Mouse (Mus musculus) adrenal gland, postnatal 10 days (tissue): ENCODE results near the gene Rpf1. TPM values are rescaled to one million over a fixed set of nuclear protein-coding genes. Genes with fewer than 3 reads are reported as not detected.

Experiments used
- DNase-seq: peaks from one replicate; pipeline ENCODE4 v3.0.0; 2021; ENCODE audit warnings: mixed read lengths
- total RNA-seq, 2 experiments: library from RNA; stranded (reverse); gene quantifications; 2 replicates each; pipeline ENCODE4 v1.2.3; 2021

Rpf1 gene
- total RNA-seq, 2 experiments from 2014 or later: 26.1 to 28.9 TPM

DNA sequence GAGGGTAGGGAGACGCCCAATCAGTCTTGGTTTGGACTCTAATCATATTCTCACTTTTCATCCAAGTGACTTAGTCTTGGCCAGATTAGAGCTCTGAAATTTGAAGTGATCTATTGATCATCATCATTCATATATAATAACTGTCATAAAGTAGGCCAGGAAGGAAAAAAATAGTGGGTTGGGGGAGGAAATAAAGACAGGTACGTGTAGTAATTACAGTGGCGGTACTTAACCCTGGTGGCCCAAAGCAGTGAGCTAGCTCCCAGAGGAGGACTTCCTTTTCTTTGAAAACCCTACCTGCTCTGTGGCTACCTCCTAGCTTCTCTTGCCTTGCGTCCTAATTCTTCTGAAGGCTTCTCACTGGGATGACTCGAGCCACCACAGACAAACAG is 20.4 kb downstream of the Rpf1 start:
- no peak for DNase-seq

DNA sequence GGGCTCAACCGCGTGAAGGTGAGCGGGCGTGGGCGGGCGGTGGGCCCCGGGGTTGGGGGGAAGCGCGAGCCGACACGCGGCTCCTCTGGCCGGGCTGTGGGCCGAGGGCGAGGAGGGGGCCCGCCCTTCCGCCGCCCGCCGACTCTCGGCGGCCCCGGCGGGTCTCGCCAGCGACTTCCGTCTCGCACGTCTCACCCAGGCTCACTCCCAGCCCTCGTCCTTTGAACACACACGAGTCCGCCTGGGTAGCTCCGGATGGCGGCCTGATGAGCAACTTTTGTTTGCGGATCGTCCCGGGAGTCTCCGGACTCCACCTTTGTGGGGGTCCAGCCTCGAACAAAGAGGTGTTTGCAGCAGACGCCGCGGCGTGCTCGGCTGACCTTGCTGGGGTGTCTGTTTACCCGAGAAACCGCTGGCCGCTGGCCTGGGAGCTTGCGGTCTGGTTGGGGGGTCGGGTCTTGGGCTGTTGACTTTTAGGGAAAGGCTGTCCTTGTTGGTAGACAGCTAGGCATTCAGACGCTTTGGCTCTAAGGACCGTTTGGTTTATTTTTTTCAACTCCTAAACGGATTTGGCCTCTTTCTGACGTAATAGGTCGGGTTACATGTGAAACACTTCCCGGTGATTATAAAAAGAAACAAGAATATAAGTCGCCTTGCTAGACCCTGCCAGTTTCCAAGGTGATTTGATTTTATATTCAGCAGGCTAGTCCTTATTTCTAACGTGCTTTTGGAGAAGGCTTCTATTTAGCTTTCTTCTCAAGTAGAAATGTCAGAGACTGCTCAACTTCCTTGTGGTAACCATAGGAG is 21.0 kb downstream of the Rpf1 start:
- peak; percentile 72 for DNase-seq

DNA sequence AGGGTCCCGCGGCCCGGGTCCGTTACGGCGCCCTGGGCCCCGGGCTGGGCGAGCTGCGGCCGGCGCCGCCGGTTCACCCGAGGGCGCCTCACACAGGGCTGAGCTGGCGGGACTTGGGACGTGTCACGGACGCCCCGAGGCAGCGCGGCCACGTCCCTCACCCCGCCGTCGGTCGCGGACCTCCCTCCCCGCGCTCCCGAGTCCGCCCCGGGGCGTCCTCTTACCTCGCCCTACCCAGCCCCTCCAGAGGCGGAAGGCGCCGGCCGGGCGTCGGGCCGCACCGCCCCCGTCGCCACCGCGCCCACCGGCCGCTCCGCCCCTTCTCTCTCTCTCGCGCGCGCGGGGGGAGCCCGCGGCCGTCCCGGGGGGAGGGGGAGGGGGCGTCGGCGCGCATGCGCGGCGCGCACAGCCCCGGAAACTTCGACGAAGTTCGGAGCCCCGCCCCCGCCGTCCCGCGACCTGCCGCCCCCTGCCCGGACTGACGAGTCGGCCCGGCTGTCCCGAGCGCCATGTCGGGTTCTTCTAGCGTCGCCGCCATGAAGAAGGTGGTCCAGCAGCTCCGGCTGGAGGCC is 21.7 kb downstream of the Rpf1 start, which contains the start of the genes Spata1 and Gng5:
Gene Spata1 (minus strand): TSS at position 323 of the 572 bp plus-strand sequence.
Gene Gng5 (plus strand): TSS at position 377 of the 572 bp plus-strand sequence.
- peak; percentile 95 for DNase-seq

DNA sequence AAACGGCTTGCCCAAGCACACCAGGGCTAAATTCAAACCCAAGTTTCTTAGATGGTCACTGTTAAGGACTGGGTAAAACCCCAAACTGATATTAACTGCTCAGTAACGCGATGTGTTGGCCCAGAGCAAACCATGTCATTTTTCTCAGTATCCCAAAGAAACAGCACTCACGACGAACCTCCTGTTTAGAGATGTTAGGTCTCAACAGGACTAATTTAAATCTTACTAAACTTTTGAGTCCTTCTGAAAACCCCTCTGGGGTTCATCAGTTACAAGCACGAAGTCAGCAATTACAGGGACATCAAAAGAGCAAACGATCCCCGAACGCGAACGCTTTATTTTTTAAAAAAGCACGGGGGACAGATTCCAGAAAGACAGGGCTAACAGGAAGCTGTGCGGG is 22.2 kb downstream of the Rpf1 start:
- DNase-seq: no peak

DNA sequence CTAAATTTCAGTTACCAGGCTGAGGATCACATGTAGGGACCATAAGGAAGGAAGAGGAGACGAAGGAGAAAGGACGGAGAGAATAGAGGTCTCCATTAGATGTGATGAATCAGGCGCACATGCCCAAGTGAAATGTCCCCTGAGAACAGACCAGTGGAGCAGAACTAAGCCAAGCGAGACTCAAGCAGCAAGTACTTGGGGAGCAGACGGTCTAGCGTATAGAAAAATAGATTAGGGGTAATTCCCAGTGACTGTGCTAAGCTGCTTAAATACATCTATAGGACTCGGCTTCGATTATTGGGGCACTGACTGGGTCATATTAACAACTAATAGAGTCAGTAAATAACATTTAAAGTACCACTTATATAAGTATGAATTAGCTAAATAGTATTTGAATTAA is 26.3 kb downstream of the Rpf1 start:
- no peak for DNase-seq

DNA sequence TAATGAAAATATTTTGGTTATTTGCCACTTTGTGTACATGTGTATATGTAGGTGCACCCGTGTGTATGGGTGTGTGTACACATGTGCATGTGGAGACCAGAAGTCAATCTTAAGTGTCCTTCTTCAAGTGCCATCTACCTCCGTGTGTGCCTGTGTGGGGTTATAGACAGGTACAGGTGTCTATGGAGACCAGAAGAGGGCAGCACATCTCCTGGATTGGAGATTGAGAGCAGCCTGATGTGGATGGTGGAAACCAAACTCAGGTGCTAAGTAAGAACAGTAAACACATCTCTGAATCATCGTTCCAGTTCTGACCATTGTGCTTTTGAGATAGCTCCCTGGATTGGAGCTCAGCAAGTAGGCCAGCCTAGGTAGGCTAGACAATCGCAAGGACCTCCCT is 34.8 kb downstream of the Rpf1 start:
- no peak for DNase-seq

DNA sequence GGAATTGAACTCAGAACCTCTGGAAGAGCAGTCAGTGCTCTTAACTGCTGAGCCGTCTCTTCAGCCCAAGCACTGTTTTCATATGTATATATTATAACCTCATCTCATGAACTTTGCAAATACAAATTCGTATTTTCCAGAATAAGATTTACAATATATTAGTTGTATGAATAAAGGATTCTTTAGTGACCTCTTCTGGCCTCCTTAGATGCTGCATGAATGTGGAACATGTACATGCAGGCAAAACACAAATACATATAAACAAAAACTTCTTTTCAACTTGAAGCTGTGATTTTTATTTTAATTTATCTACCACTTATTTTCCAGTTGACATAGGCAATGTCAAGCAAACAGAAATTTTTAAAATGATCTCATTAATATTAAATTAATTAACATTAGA is 39.2 kb downstream of the Rpf1 start:
- no peak for DNase-seq

DNA sequence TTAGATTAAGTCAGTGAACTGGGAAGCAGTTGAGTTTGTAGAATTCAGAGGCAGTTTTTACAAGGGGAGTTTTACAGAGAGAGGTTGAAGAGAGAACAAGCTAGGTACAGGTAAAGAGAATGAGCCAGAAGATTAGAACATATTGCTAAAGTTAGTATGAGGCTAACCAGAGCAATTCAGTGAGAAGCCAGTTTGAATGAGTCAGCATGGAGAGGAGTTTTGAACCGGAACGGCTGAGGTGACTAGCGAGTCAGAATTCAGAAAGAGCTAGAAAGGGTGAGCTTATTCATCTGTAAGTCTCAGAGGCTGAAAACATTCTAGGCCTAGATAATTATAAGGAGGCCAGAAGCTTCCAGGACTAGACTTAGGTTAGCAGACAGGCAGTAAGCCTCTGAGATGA is 46.8 kb downstream of the Rpf1 start:
- no peak for DNase-seq

DNA sequence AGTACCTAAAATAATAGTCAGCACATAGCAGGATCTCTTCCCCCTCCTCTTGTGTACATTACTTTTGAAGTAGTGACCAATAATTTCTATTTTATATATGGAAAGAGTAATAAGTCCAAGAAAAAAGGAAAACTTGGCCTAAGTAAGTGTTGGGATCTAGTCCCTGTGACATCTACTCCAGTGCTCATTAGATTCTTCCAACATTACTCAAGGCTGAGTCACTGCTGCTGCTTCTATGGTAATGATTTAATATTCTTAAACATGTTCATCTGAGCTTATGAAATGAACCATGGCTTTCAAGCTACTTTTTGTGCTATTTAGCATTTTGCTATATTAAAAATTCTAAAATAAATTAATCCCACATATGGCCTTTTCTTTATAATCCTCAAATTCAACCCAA is 47.5 kb downstream of the Rpf1 start:
- no peak for DNase-seq

DNA sequence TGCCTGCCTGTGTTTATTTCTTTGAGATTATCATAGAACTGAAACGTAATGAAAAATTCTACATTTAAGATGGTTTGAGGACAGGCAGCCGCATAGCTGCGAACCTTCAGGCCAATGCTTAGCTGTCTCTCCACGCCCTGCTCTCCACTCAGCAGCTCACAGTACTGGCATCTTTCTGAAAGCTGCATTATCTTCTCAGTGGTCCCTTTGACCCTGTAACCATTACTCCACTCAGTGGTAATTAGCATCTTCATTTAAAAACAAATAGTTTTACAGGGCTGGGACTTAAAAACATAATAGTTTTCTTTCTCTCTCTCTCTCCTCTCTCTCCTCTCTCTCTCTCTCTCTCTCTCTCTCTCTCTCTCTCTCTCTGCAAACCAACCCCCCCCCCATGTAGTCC is 48.6 kb downstream of the Rpf1 start:
- no peak for DNase-seq

DNA sequence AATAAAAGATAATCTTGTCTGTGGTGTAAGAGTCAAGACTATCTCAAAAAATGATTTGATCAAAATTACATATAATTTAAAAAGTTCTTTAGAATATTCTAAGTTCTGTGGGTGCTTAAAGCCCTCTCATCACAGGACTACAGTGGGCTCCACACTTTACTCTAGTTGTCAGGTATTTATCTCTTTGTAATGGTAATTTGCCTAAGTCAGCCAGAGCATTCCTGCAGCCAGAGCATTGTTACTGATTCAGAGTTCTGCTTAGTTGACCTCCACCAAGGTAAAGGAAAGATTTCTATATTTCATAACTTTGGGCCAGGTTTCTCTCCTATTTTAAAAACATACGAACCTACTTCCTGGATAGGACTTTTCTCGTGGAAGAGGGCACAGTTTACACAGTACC is 52.0 kb downstream of the Rpf1 start:
- no peak for DNase-seq

DNA sequence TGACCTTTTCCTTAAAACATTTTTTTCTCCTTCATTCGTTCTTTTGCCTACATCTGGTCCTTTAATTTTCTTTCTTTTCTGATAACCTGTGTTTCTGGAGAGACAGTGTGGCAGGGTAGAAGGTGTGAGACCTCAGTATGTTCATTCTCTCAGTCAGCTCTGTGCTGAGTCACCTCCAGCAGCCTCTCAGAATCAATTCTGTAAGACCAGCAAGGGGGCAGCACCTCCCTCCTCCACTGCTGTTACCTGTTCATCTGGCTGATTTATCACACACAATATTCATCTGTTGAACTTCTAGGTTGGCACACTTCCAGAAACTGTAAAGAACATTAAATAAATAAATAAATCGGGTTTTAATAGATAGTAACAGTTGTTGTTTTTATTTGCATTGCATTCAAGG is 58.3 kb downstream of the Rpf1 start:
- DNase-seq: no peak

Other genes with a start within 250 kb of the Rpf1 start
- gene Ssx2ip, start 116.8 kb downstream of the Rpf1 start, total RNA-seq: 10 to 100 TPM; 12.5 to 17.3 TPM
- 10 to 100 TPM in 1 of 2 experiments, 1 to 10 TPM in 1; 8.4 to 11.0 TPM for gene Ctbs, start 71.6 kb downstream of the Rpf1 start, total RNA-seq
- 1 to 10 TPM; 2.2 to 4.5 TPM for gene Spata1, start 21.7 kb downstream of the Rpf1 start, total RNA-seq
- 100 to 1,000 TPM; 276 to 286 TPM for gene Gng5, start 21.6 kb downstream of the Rpf1 start, total RNA-seq
- gene Uox, start 49.0 kb upstream of the Rpf1 start, total RNA-seq: 100 to 1,000 TPM in 1 of 2 experiments, 10 to 100 TPM in 1; 44.1 to 112 TPM
- 1 to 10 TPM in 1 of 2 experiments, under 1 TPM in 1; 0.61 to 1.7 TPM for gene Dnase2b, start 94.2 kb upstream of the Rpf1 start, total RNA-seq
- gene 4930503B20Rik, start 129.9 kb upstream of the Rpf1 start, total RNA-seq: not detected
- gene Samd13, start 164.2 kb upstream of the Rpf1 start, total RNA-seq: under 1 TPM; 0.24 to 0.69 TPM